Mouse (Mus musculus): Measurements from ENCODE around the gene Bloc1s4.

GRCm38 (mm10) chr5:36797291-36797690, 48.8 kb upstream of the Bloc1s4 start:
- TF ChIP-seq GATA1 (IDR thresholded peaks at IDR 0.05; ENCODE audit: low read length) (no peak), TAL1 (IDR thresholded peaks at IDR 0.05; ENCODE audit: low read length) (no peak)

Data from erythroblast, embryonic 14.5 days (primary cell).